Mouse (Mus musculus): ENCODE results near the gene Olfr746.

The Olfr746 gene

GRCm38 (mm10) chr14:50646783-50647182 is at the start of gene Olfr746:
TSS of gene Olfr746 (plus strand) at chr14:50647083.
- DNase-seq (ENCODE audit: low spot score in 2 of 2): no peak

DNA sequence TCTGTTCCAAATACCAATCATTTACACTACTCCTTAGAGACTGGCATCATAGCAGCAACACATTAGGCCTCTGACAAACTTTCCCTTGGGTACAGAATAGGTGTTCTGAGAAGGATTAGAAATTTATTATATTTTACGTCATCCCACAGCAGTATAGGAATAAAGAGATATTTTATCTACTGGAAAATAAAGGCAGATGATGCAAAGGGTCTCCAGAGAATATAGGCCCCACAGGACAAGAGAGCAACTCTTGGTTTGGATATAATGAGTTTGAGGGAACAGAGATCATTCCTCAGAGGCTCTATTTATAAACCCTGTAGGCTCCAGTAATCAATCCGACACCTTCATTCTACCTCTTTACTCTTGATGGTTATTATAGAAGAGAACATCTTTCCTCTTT is 32.3 kb upstream of the Olfr746 start, which contains the start of gene Olfr744:
Gene Olfr744 (plus strand): TSS at position 301 of the 400 bp plus-strand sequence.
- DNase-seq (ENCODE audit: low spot score in 2 of 2): no peak

GRCm38 (mm10) chr14:50639088-50639487 is 7.8 kb upstream of the Olfr746 start, which contains the start of gene Olfr745:
TSS of gene Olfr745 (plus strand) at chr14:50639388.
- DNase-seq (ENCODE audit: low spot score in 2 of 2): no peak

- no peak for DNase-seq (ENCODE audit: low spot score in 2 of 2)
Measured at GRCm38 (mm10) chr14:50693106-50693505, 46.2 kb downstream of the Olfr746 start, which contains the start of gene Olfr747. TSS of gene Olfr747 (minus strand) at chr14:50693206.
